Mouse (Mus musculus): ENCODE measurements around the gene Ppm1e.

Ppm1e gene

GRCm38 (mm10) chr11:87358331-87359261 is at the start of gene Ppm1e:
Gene Ppm1e, minus strand, starts transcription at chr11:87359023.
- DNase-seq (ENCODE audit: low spot score) = peak; percentile 88

- DNase-seq (ENCODE audit: low spot score) = peak; percentile 69
These were observed 46.1 kb upstream of the Ppm1e start, which contains the start of the genes Rad51c and Tex14 for GRCm38 (mm10) chr11:87404876-87405275. Gene Rad51c, minus strand, starts transcription at chr11:87404954. Gene Tex14, plus strand, starts transcription at chr11:87405065.

- DNase-seq (ENCODE audit: low spot score) = peak; percentile 99
These were observed 45.5 kb upstream of the Ppm1e start for GRCm38 (mm10) chr11:87404111-87404853.

GRCm38 (mm10) chr11:87398402-87398801 is 39.6 kb upstream of the Ppm1e start:
- no peak for DNase-seq (ENCODE audit: low spot score)

GRCm38 (mm10) chr11:87393855-87394254 is 35.0 kb upstream of the Ppm1e start:
- DNase-seq (ENCODE audit: low spot score) = peak; percentile 50

- no peak for DNase-seq (ENCODE audit: low spot score)
These were observed 26.9 kb upstream of the Ppm1e start for GRCm38 (mm10) chr11:87385676-87386075.

GRCm38 (mm10) chr11:87384551-87384950 is 25.7 kb upstream of the Ppm1e start:
- DNase-seq (ENCODE audit: low spot score) = no peak

GRCm38 (mm10) chr11:87367865-87368580 is 9.2 kb upstream of the Ppm1e start:
- no peak for DNase-seq (ENCODE audit: low spot score)

- no peak for DNase-seq (ENCODE audit: low spot score)
These were observed 8.2 kb upstream of the Ppm1e start for GRCm38 (mm10) chr11:87367061-87367460.

GRCm38 (mm10) chr11:87365120-87365519 is 6.3 kb upstream of the Ppm1e start:
- no peak for DNase-seq (ENCODE audit: low spot score)

- no peak for DNase-seq (ENCODE audit: low spot score)
These were observed 414 bp upstream of the Ppm1e start for GRCm38 (mm10) chr11:87359262-87359612.

- DNase-seq (ENCODE audit: low spot score) = peak; percentile 48
These were observed 1.2 kb downstream of the Ppm1e start for GRCm38 (mm10) chr11:87357317-87358300.

GRCm38 (mm10) chr11:87354861-87355260 is 4.0 kb downstream of the Ppm1e start:
- DNase-seq (ENCODE audit: low spot score) = no peak

- no peak for DNase-seq (ENCODE audit: low spot score)
These were observed 5.1 kb downstream of the Ppm1e start for GRCm38 (mm10) chr11:87353646-87354170.

GRCm38 (mm10) chr11:87326381-87326780 is 32.4 kb downstream of the Ppm1e start:
- no peak for DNase-seq (ENCODE audit: low spot score)

GRCm38 (mm10) chr11:87322558-87322957 is 36.3 kb downstream of the Ppm1e start:
- DNase-seq (ENCODE audit: low spot score) = no peak

GRCm38 (mm10) chr11:87320007-87320406 is 38.8 kb downstream of the Ppm1e start:
- no peak for DNase-seq (ENCODE audit: low spot score)

- DNase-seq (ENCODE audit: low spot score) = no peak
These were observed 39.7 kb downstream of the Ppm1e start for GRCm38 (mm10) chr11:87318956-87319708.

- no peak for DNase-seq (ENCODE audit: low spot score)
These were observed 45.3 kb downstream of the Ppm1e start for GRCm38 (mm10) chr11:87313533-87313932.

- no peak for DNase-seq (ENCODE audit: low spot score)
These were observed 48.5 kb downstream of the Ppm1e start for GRCm38 (mm10) chr11:87310309-87310708.

All from testis, postnatal 10 days (tissue).